Mouse (Mus musculus): ENCODE results near the gene H2al1g. TPM values are rescaled to one million over a fixed set of nuclear protein-coding genes. Genes with fewer than 3 reads are reported as not detected.
A peak's percentile ranks its signal among the peaks of the same experiment; 100 is the strongest.
"Not testable (repeated sequence)": the region's sequence is repeated elsewhere in the genome, so short reads cannot be mapped to it uniquely, and the experiment has no call there.

H2al1g gene
- polyA plus RNA-seq, 1 experiment from 2014 or later: not detected

GRCm38 (mm10) chrX:11305355-11305754 is 12.7 kb upstream of the H2al1g start, which contains the start of gene H2al1c:
Gene H2al1c, plus strand, starts transcription at chrX:11305655.
- H3K9me3 ChIP-seq (ENCODE audit: control insufficient read depth, low read length); H3K4me1 ChIP-seq (replicated peaks; ENCODE audit: control insufficient read depth, insufficient read depth, low read length); ATAC-seq (ENCODE audit: low FRiP score); H3K4me2 ChIP-seq (replicated peaks; ENCODE audit: low read depth, low read length); DNase-seq (ENCODE audit: low spot score); H3K9ac ChIP-seq (ENCODE audit: low read depth, low read length); H3K36me3 ChIP-seq (ENCODE audit: control insufficient read depth, insufficient read depth, low read length); H3K27ac ChIP-seq (ENCODE audit: low read depth, low read length); H3K4me3 ChIP-seq (ENCODE audit: low read depth, low read length); H3K27me3 ChIP-seq (ENCODE audit: control insufficient read depth, insufficient read depth, low read length): not testable (repeated sequence)
- WGBS: 100% methylated on average over 1 of the region's 6 CpGs

- no CpG with 5 or more reads among the region's 6 CpGs for WGBS
- not testable (repeated sequence) for H3K9me3 ChIP-seq (ENCODE audit: control insufficient read depth, low read length); ATAC-seq (ENCODE audit: low FRiP score); H3K4me2 ChIP-seq (replicated peaks; ENCODE audit: low read depth, low read length); H3K27me3 ChIP-seq (ENCODE audit: control insufficient read depth, insufficient read depth, low read length); H3K9ac ChIP-seq (ENCODE audit: low read depth, low read length); H3K27ac ChIP-seq (ENCODE audit: low read depth, low read length); H3K36me3 ChIP-seq (ENCODE audit: control insufficient read depth, insufficient read depth, low read length); H3K4me3 ChIP-seq (ENCODE audit: low read depth, low read length); H3K4me1 ChIP-seq (replicated peaks; ENCODE audit: control insufficient read depth, insufficient read depth, low read length); DNase-seq (ENCODE audit: low spot score)
These were observed 9.5 kb upstream of the H2al1g start, which contains the start of gene H2al1d for GRCm38 (mm10) chrX:11308524-11308923. Gene H2al1d, plus strand, starts transcription at chrX:11308824.

DNA sequence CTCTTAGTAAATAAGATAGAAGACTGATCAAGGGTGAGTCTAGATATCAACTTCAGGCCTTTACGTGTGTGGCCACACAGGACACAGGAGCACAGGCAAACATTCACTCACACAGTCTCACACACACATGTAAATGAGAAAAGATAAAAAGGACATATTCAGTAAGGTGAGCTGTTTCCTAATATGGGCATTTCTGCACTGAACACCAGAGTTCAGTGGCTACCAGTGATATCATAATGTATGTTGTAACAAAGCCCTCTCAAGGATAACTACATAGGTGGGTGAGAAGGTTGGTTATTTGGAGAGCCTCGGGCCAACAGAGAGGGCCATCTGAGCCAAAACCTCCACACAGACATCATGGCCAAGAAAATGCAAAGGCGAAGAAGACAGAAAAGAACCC is 6.4 kb upstream of the H2al1g start, which contains the start of gene H2al1e:
TSS of gene H2al1e (plus strand) at position 301 of the 400 bp plus-strand sequence.
- H3K9me3 ChIP-seq (ENCODE audit: control insufficient read depth, low read length); H3K9ac ChIP-seq (ENCODE audit: low read depth, low read length); DNase-seq (ENCODE audit: low spot score); ATAC-seq (ENCODE audit: low FRiP score); H3K4me3 ChIP-seq (ENCODE audit: low read depth, low read length); H3K27ac ChIP-seq (ENCODE audit: low read depth, low read length); H3K4me2 ChIP-seq (replicated peaks; ENCODE audit: low read depth, low read length); H3K36me3 ChIP-seq (ENCODE audit: control insufficient read depth, insufficient read depth, low read length); H3K4me1 ChIP-seq (replicated peaks; ENCODE audit: control insufficient read depth, insufficient read depth, low read length); H3K27me3 ChIP-seq (ENCODE audit: control insufficient read depth, insufficient read depth, low read length): not testable (repeated sequence)
- no CpG with 5 or more reads among the region's 3 CpGs for WGBS

GRCm38 (mm10) chrX:11314858-11315257 is 3.2 kb upstream of the H2al1g start, which contains the start of gene H2al1f:
Gene H2al1f, plus strand, starts transcription at chrX:11315158.
- not testable (repeated sequence) for DNase-seq (ENCODE audit: low spot score); H3K9me3 ChIP-seq (ENCODE audit: control insufficient read depth, low read length); H3K27me3 ChIP-seq (ENCODE audit: control insufficient read depth, insufficient read depth, low read length); H3K36me3 ChIP-seq (ENCODE audit: control insufficient read depth, insufficient read depth, low read length); H3K4me2 ChIP-seq (replicated peaks; ENCODE audit: low read depth, low read length); H3K4me1 ChIP-seq (replicated peaks; ENCODE audit: control insufficient read depth, insufficient read depth, low read length); H3K4me3 ChIP-seq (ENCODE audit: low read depth, low read length); H3K9ac ChIP-seq (ENCODE audit: low read depth, low read length); ATAC-seq (ENCODE audit: low FRiP score); H3K27ac ChIP-seq (ENCODE audit: low read depth, low read length)
- no CpG with 5 or more reads among the region's 6 CpGs for WGBS

DNA sequence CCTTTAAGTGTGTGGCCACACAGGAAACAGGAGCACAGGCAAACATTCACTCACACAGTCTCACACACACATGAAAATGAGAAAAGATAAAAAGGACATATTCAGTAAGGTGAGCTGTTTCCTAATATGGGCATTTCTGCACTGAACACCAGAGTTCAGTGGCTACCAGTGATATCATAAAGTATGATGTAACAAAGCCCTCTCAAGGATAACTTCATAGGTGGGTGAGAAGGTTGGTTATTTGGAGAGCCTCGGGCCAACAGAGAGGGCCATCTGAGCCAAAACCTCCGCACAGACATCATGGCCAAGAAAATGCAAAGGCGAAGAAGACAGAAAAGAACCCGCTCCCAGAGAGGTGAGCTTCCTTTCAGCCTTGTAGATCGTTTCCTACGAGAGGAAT is 3.1 kb downstream of the H2al1g start, which contains the start of gene H2al1h:
TSS of gene H2al1h (plus strand) at position 301 of the 400 bp plus-strand sequence.
- WGBS: no CpG with 5 or more reads among the region's 6 CpGs
- ATAC-seq (ENCODE audit: low FRiP score); H3K9me3 ChIP-seq (ENCODE audit: control insufficient read depth, low read length): not testable (repeated sequence)

GRCm38 (mm10) chrX:11324359-11324758 is 6.3 kb downstream of the H2al1g start, which contains the start of gene H2al1i:
Gene H2al1i, plus strand, starts transcription at chrX:11324659.
- not testable (repeated sequence) for H3K36me3 ChIP-seq (ENCODE audit: control insufficient read depth, insufficient read depth, low read length); H3K27ac ChIP-seq (ENCODE audit: low read depth, low read length)
- 80% methylated on average over 1 of the region's 5 CpGs for WGBS

More for the DNA sequence above, 3.1 kb downstream of the H2al1g start, which contains the start of gene H2al1h:
- H3K4me2 ChIP-seq (replicated peaks; ENCODE audit: low read depth, low read length); H3K27me3 ChIP-seq (ENCODE audit: control insufficient read depth, insufficient read depth, low read length); H3K4me1 ChIP-seq (replicated peaks; ENCODE audit: control insufficient read depth, insufficient read depth, low read length); H3K4me3 ChIP-seq (ENCODE audit: low read depth, low read length); H3K36me3 ChIP-seq (ENCODE audit: control insufficient read depth, insufficient read depth, low read length); DNase-seq (ENCODE audit: low spot score); H3K9ac ChIP-seq (ENCODE audit: low read depth, low read length); H3K27ac ChIP-seq (ENCODE audit: low read depth, low read length): not testable (repeated sequence)

GRCm38 (mm10) chrX:11327522-11327921 is 9.5 kb downstream of the H2al1g start, which contains the start of gene H2al1j:
Gene H2al1j, plus strand, starts transcription at chrX:11327822.
- not testable (repeated sequence) for H3K4me1 ChIP-seq (replicated peaks; ENCODE audit: control insufficient read depth, insufficient read depth, low read length); ATAC-seq (ENCODE audit: low FRiP score); DNase-seq (ENCODE audit: low spot score); H3K27me3 ChIP-seq (ENCODE audit: control insufficient read depth, insufficient read depth, low read length); H3K27ac ChIP-seq (ENCODE audit: low read depth, low read length); H3K4me3 ChIP-seq (ENCODE audit: low read depth, low read length); H3K9ac ChIP-seq (ENCODE audit: low read depth, low read length); H3K36me3 ChIP-seq (ENCODE audit: control insufficient read depth, insufficient read depth, low read length); H3K9me3 ChIP-seq (ENCODE audit: control insufficient read depth, low read length); H3K4me2 ChIP-seq (replicated peaks; ENCODE audit: low read depth, low read length)
- WGBS: 87% methylated on average over 2 of the region's 2 CpGs

More at GRCm38 (mm10) chrX:11324359-11324758, 6.3 kb downstream of the H2al1g start, which contains the start of gene H2al1i:
- DNase-seq (ENCODE audit: low spot score); H3K9ac ChIP-seq (ENCODE audit: low read depth, low read length); H3K4me2 ChIP-seq (replicated peaks; ENCODE audit: low read depth, low read length); H3K4me1 ChIP-seq (replicated peaks; ENCODE audit: control insufficient read depth, insufficient read depth, low read length); H3K27me3 ChIP-seq (ENCODE audit: control insufficient read depth, insufficient read depth, low read length); H3K4me3 ChIP-seq (ENCODE audit: low read depth, low read length); ATAC-seq (ENCODE audit: low FRiP score); H3K9me3 ChIP-seq (ENCODE audit: control insufficient read depth, low read length): not testable (repeated sequence)

DNA sequence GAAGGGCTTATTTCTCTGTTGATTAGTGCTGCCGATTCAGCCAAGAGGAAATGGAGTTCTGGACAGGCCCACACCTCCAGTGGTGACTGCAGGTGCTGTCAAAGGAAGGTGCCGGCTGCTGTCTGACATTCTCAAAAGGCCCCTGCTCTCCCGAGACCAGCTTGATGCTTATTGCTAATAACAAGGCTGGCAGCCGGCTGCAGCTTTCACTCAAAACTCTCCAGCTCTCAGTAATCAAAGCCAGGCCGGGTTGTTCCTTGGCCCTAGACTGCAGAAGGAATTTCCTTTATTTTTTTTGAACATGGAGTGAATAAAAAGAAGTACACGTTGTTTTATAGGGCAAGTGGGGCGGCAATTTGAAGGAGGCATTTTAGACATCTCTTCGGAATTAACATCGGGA is 27.7 kb downstream of the H2al1g start:
- H3K9ac ChIP-seq (ENCODE audit: low read depth, low read length): no peak overlapping the region
- 73% methylated on average over 9 of the region's 9 CpGs for WGBS
- DNase-seq (ENCODE audit: low spot score): peak; percentile 17

DNA sequence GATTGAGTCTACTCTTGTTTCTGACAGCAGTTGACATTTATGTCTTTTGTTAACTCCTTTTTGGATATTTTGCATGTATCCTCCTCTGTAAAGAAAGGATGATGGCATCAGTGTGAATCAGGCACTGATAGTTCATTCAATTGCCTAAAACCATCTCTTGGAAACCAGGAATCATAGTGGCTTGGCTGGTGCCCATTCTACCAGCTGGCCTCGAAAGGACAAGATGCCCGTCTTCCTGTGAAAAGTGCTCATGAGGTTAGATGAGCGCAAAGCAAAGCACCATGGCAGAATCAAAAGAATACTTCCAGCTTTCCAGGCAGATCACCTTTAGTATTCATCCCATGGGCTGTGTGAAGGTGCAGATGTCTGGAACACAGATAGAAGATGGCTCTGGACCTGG is 28.7 kb downstream of the H2al1g start:
- H3K27me3 ChIP-seq (ENCODE audit: control insufficient read depth, insufficient read depth, low read length): no peaks in the 10 kb centered on the region; the same call in 1 of the 2 replicates

More for the DNA sequence above, 27.7 kb downstream of the H2al1g start:
- no peaks in the 10 kb centered on the region for H3K36me3 ChIP-seq (ENCODE audit: control insufficient read depth, insufficient read depth, low read length)
- H3K4me3 ChIP-seq (ENCODE audit: low read depth, low read length): no peak overlapping the region
- no peak overlapping the region for H3K4me2 ChIP-seq (replicated peaks; ENCODE audit: low read depth, low read length)
- no peaks in the 10 kb centered on the region; the same call in 1 of the 2 replicates for H3K27me3 ChIP-seq (ENCODE audit: control insufficient read depth, insufficient read depth, low read length)
- no peaks in the 10 kb centered on the region for H3K4me1 ChIP-seq (replicated peaks; ENCODE audit: control insufficient read depth, insufficient read depth, low read length)
- no peaks in the 10 kb centered on the region for H3K9me3 ChIP-seq (ENCODE audit: control insufficient read depth, low read length)
- no peak overlapping the region for H3K27ac ChIP-seq (ENCODE audit: low read depth, low read length)
- ATAC-seq (ENCODE audit: low FRiP score): no peak

More for the DNA sequence above, 28.7 kb downstream of the H2al1g start:
- DNase-seq (ENCODE audit: low spot score) (no peak), ATAC-seq (ENCODE audit: low FRiP score) (no peak)
- H3K9ac ChIP-seq (ENCODE audit: low read depth, low read length): no peak overlapping the region
- no peaks in the 10 kb centered on the region for H3K4me1 ChIP-seq (replicated peaks; ENCODE audit: control insufficient read depth, insufficient read depth, low read length)
- no peak overlapping the region for H3K4me2 ChIP-seq (replicated peaks; ENCODE audit: low read depth, low read length)
- no peaks in the 10 kb centered on the region for H3K36me3 ChIP-seq (ENCODE audit: control insufficient read depth, insufficient read depth, low read length)
- H3K4me3 ChIP-seq (ENCODE audit: low read depth, low read length): no peak overlapping the region
- no peak overlapping the region for H3K27ac ChIP-seq (ENCODE audit: low read depth, low read length)
- H3K9me3 ChIP-seq (ENCODE audit: control insufficient read depth, low read length): no peaks in the 10 kb centered on the region
- 97% methylated on average over 3 of the region's 3 CpGs for WGBS
